Mouse (Mus musculus) neural tube, embryonic 11.5 days (tissue): ENCODE data around the gene Pla2g2e. TPM values are rescaled to one million over a fixed set of nuclear protein-coding genes. Genes with fewer than 3 reads are reported as not detected.
"Not testable (repeated sequence)": the region's sequence is repeated elsewhere in the genome, so short reads cannot be mapped to it uniquely, and the experiment has no call there.

Source experiments
- ATAC-seq: fragments of 200-750 bp; cut with Nextera tagmentation; 2 replicates; pipeline ENCODE4 v1.8.0; 2017; ENCODE audit warnings: moderate number of reproducible peaks, mild to moderate bottlenecking, moderate TSS enrichment, moderate library complexity; ENCODE audit not compliant: insufficient read depth, low FRiP score, low TSS enrichment
- DNase-seq: peaks from one replicate; pipeline ENCODE4 v3.0.0-alpha.2; 2015; ENCODE audit warnings: low spot score
- H3K27ac ChIP-seq: fragments of 300-500 bp; sonication (generic); 2 replicates; pipeline ENCODE4 v1.5.1; 2014; ENCODE audit warnings: low read depth, mild to moderate bottlenecking, low read length
- H3K27me3 ChIP-seq: fragments of 300-500 bp; sonication (generic); 2 replicates; pipeline ENCODE4 v1.6.1; 2014; ENCODE audit warnings: mild to moderate bottlenecking, low read length, mixed read lengths; ENCODE audit not compliant: control insufficient read depth, insufficient read depth
- H3K36me3 ChIP-seq: fragments of 300-500 bp; sonication (generic); 2 replicates; pipeline ENCODE4 v1.6.1; 2014; ENCODE audit warnings: mild to moderate bottlenecking, low read length, moderate library complexity, mixed read lengths; ENCODE audit not compliant: control insufficient read depth, insufficient read depth
- H3K4me1 ChIP-seq: fragments of 300-500 bp; sonication (generic); 2 replicates; pipeline ENCODE4 v1.6.1; 2014; ENCODE audit warnings: low read length, mixed read lengths; ENCODE audit not compliant: control insufficient read depth, insufficient read depth
- H3K4me2 ChIP-seq: fragments of 300-500 bp; sonication (generic); 2 replicates; pipeline ENCODE4 v1.6.1; 2014; ENCODE audit warnings: low read depth, mild to moderate bottlenecking, moderate library complexity
- H3K4me3 ChIP-seq: fragments of 300-500 bp; sonication (generic); 2 replicates; pipeline ENCODE4 v1.5.1; 2014; ENCODE audit warnings: low read depth, low read length
- H3K9ac ChIP-seq: fragments of 300-500 bp; sonication (generic); 2 replicates; pipeline ENCODE4 v1.6.1; 2014; ENCODE audit warnings: mild to moderate bottlenecking, low read length
- H3K9me3 ChIP-seq: fragments of 300-500 bp; sonication (generic); 2 replicates; pipeline ENCODE4 v1.6.1; 2016; ENCODE audit warnings: low read length; ENCODE audit not compliant: control insufficient read depth
- WGBS: fragments of 180-500 bp; shearing (Covaris S2); extraction: QIAGEN DNeasy Blood & Tissue Kit; methylation state at CpG from one replicate; pipeline ENCODE4 v1.1.7; 2014; 5-methylcytosine and 5-hydroxymethylcytosine counted together
- polyA plus RNA-seq: library from polyadenylated mRNA; unstranded; fragments of >200 nt; fragmentation: Nextera tagmentation; extraction: Ambion mirVana; gene quantifications from 2 replicates; pipeline ENCODE4 v1.2.1, GENCODE M21; 2014

Gene Pla2g2e
- polyA plus RNA-seq, 1 experiment from 2014 or later = not detected

DNA sequence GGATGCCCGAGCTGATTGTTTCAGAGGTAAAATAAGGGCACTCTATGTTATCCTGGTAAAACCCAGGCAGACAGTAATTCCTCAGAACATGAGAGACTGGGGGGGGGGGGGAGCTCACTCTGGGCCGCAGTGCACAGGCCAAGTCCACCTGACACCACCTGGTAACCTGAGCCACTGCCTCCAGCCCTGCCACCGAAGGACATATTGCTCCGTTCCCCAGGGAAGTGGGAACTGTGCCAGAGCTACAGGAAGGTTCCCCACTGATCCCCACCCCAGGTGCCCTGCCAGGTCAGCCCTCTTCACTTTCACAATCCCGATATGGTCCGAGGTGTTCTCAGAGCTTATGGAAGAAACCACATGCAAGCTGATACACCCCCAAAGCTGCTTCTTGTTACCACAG is 14.9 kb downstream of the Pla2g2e start:
- H3K4me1 ChIP-seq = no peaks in the 10 kb centered on the region
- WGBS = 82% methylated on average over 5 of the region's 6 CpGs
- H3K4me3 ChIP-seq = no peak overlapping the region
- H3K9me3 ChIP-seq = no peaks in the 10 kb centered on the region
- ATAC-seq = no peak
- no peaks in the 10 kb centered on the region for H3K27me3 ChIP-seq
- peaks cover 2% of the 10 kb centered on the region; the same call in 1 of the 2 replicates for H3K36me3 ChIP-seq
- no peak for DNase-seq
- H3K9ac ChIP-seq = no peak overlapping the region
- H3K4me2 ChIP-seq = no peak overlapping the region
- H3K27ac ChIP-seq = no peak overlapping the region

DNA sequence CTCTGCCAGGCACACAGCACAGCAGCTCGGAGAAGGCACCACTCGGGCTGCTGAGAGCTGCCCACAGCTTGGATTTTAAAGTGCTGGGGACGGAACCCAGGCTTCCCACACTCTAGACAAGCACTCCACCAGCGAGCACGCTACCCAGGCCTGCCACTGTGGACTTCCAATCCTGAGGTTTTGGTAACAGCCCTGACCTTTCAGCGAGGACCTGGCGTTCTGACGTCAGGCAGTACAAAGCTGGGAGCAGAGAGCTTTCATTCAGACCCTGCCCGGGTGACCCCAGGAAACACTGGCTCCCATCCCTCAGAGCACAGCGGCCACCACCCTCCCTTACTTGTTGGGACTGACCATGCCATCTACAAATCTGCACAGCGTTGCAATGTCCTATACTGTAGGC is 16.0 kb downstream of the Pla2g2e start:
- not testable (repeated sequence) for H3K4me1 ChIP-seq, H3K4me2 ChIP-seq, H3K9ac ChIP-seq, H3K4me3 ChIP-seq, H3K9me3 ChIP-seq, H3K27me3 ChIP-seq, H3K36me3 ChIP-seq, H3K27ac ChIP-seq, ATAC-seq, DNase-seq
- WGBS = 91% methylated on average over 11 of the region's 11 CpGs

DNA sequence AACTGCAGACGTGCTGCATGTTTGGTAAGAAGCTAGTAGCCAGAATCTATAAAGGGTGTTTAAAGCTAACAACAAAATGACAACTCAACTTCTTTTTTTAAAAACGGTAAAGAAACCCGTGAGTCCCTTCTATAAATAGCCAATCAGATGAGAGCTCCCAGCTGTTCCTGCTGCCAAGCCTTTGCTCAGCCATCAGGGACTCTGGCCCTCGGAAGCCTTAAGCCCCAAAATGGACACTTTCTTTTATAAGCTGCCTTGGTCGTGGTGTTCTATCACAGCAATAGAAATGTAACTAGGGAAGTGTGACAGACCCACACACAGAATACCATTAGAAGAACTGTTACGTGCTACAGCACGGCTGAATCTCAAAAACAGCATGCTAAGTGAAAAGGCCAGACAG is 21.6 kb downstream of the Pla2g2e start:
- H3K4me1 ChIP-seq = no peaks in the 10 kb centered on the region
- H3K4me2 ChIP-seq = no peak overlapping the region
- no peak overlapping the region for H3K4me3 ChIP-seq
- no peaks in the 10 kb centered on the region for H3K9me3 ChIP-seq
- no peak for DNase-seq
- no peak for ATAC-seq
- 87% methylated on average over 7 of the region's 7 CpGs for WGBS
- H3K9ac ChIP-seq = no peak overlapping the region
- no peak overlapping the region for H3K27ac ChIP-seq
- H3K27me3 ChIP-seq = no peaks in the 10 kb centered on the region
- H3K36me3 ChIP-seq = peaks cover 5% of the 10 kb centered on the region

DNA sequence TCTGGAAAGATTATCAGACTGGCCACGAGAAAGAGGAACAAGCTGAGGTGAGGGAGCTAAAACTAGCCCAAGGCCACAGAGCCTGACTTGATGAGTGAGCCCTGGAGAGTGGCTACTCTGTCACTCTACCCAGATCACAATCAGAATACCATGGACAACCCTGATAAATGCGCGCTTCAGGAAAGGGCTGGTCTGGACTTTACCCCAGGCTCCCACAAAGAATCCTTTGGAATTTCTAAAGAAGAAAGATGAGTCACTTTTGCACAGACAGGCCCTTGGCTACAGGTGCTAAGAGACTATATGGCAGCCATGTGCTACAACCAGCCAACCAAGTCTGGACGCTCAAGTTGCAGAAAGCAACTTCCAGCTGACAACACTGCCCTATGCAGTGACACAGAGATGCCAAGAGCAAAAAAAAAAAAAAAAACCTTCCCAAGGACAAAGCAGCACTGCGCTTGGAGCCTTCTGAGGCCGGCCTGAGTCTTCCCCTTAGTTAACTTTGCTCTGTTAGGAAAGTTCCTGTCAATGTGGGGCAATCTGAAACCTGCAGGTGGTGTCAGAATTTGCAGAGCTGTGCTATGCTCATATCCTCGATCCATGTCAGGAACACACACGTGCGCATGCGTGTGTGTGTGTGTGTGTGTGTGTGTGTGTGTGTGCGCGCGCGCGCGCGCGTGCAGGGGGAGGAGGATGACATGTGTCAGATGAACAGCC is 28.0 kb downstream of the Pla2g2e start:
- DNase-seq (no peak), ATAC-seq (no peak)
- Histone ChIP-seq H3K4me3 (no peak overlapping the region), H3K9me3 (no peaks in the 10 kb centered on the region), H3K36me3 (peaks cover 13% of the 10 kb centered on the region), H3K4me2 (no peak overlapping the region), H3K27ac (no peak overlapping the region), H3K4me1 (no peaks in the 10 kb centered on the region), H3K9ac (no peak overlapping the region), H3K27me3 (no peaks in the 10 kb centered on the region)
- WGBS = 97% methylated on average over 18 of the region's 18 CpGs

DNA sequence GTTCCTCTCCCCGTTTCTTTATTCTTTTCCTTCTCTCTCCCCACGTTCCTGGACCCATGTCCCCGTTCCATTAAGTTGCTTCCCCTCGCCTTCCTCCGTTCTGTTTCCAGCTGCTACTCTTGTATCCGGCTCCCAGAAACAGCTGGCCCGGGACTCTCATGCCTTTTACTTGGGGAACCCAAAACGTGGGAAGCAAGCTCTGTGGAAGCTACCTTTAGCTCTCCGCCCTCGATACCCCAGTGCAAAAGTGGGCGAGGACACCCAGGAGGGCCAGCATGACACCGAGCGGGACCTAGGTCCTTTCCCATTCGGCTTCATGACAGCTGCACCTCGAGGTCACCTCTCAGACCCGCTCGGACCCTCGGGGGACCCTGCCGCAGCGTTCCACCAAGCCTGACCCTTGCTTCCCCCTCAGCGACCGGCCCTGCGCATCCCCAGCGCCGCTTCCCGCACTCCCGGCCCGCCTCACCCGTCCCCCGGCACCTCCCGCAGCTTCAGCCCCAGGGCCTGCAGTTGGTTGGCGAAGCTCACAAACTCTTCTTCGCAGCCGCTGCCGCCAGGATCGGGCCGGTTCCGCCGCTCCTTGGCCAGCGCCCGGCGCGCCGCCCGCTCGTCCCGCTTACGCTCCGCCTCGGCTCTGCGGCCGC is 35.5 kb downstream of the Pla2g2e start:
- peak overlapping the region; percentile 95 for H3K4me3 ChIP-seq
- peak overlapping the region; percentile 84 for H3K9ac ChIP-seq
- DNase-seq = no peak
- WGBS = under 1% methylated on average over 52 of the region's 52 CpGs
- no peaks in the 10 kb centered on the region for H3K36me3 ChIP-seq
- peaks cover 4% of the 10 kb centered on the region for H3K4me1 ChIP-seq
- ATAC-seq = peak; percentile 31; the same call in 1 of the 2 replicates
- peak overlapping the region; percentile 54 for H3K27ac ChIP-seq
- H3K27me3 ChIP-seq = no peaks in the 10 kb centered on the region
- peak overlapping the region; percentile 93 for H3K4me2 ChIP-seq
- H3K9me3 ChIP-seq = no peaks in the 10 kb centered on the region

DNA sequence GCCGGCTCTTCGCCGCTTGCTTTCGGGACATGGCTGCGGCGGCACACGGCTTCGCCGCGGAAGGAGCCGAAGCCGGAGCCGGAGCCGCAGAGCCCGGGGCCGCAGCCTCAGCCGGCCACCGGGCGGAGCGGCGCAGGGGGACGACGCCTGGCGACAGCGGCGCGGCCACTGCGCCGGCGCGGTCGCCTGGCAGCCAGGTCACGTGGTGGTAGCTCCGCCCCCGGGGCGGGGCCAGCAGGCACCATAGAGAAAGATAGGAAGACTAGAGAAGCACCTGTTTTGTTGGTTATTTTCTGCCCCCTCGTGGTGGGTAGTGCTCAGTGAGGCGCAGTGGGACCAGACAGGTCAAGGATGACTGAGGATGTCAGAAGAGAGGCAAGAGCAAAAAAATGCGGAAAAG is 36.1 kb downstream of the Pla2g2e start, which contains the start of gene Otud3:
Gene Otud3 (minus strand): TSS at position 149 of the 400 bp plus-strand sequence.
- no peaks in the 10 kb centered on the region for H3K36me3 ChIP-seq
- WGBS = 1% methylated on average over 39 of the region's 39 CpGs
- DNase-seq (peak; percentile 98), ATAC-seq (peak; percentile 95)
- H3K9me3 ChIP-seq = no peaks in the 10 kb centered on the region
- H3K4me2 ChIP-seq = peak within 1 kb of the TSS; percentile 93
- no peaks in the 10 kb centered on the region for H3K27me3 ChIP-seq
- H3K9ac ChIP-seq = peak within 1 kb of the TSS; percentile 84
- peak within 1 kb of the TSS; percentile 95 for H3K4me3 ChIP-seq
- H3K27ac ChIP-seq = peak within 1 kb of the TSS; percentile 54
- H3K4me1 ChIP-seq = peaks cover 4% of the 10 kb centered on the region

DNA sequence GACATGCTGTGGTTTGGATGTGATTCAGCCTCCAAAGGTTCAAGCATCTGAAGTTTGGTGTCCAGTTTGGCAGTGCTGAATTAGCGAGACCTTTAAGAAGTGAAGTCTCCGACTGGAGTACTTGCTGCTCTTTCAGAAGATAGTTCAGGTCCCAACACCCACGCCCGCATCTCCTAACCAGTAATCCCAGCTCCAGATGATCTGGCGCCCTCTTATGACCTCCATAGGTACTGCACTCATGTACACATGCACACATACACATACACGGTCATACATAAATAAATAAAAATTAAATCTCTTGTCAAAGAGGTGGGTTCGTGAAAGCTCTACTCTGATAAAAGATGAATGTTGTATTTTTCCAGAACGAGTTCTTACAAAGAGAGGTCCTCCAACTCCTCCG is 39.5 kb downstream of the Pla2g2e start:
- Histone ChIP-seq H3K9me3 (no peaks in the 10 kb centered on the region), H3K4me2 (no peak overlapping the region), H3K4me1 (peaks cover 4% of the 10 kb centered on the region; the same call in 1 of the 2 replicates), H3K27ac (no peak overlapping the region), H3K4me3 (no peak overlapping the region), H3K27me3 (no peaks in the 10 kb centered on the region), H3K36me3 (no peaks in the 10 kb centered on the region), H3K9ac (no peak overlapping the region)
- DNase-seq (no peak), ATAC-seq (no peak)
- 84% methylated on average over 9 of the region's 9 CpGs for WGBS

DNA sequence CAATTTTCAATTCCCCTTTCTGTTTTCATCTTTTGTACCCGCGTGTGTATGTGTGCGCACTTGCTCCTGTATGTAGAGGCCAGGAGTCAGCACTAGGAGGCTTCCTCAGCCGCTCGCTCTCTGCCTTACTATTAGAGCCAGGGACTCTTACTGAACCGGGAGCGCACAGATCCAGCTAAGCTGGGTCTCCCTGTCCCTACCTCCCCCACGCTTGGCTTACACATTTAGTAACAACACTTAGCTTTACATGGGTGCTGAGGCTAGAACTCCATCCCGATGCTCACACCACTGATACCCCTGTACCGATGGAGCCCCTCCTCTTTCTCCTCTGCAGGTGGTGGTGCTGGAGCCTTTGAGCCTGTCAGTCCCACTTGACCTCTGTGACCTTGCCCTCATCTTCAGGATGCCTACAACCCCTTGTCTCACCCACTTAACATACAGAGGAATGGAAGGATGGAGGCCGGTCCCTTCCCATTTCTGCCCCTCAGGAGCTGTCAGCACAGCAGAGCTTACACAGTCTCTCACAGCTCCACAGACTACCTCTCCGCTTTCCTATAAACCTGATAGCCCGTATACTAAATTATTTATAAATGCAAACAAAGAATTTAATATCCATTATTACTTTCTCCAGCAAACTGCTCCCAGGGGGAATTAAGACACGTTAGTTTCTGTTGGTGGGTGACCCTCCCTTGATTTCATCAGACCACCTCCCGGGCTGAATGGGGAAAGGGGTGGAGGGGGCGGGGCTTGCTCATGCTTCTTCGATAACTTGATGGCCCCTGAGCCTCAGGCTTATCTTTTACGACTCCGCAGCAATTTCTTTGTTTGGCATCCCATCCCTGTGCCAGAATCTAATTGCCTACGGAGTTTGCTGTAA is 43.8 kb downstream of the Pla2g2e start:
- no peaks in the 10 kb centered on the region for H3K27me3 ChIP-seq
- no peak overlapping the region for H3K9ac ChIP-seq
- peak overlapping the region; percentile 31 for H3K4me2 ChIP-seq
- no peaks in the 10 kb centered on the region for H3K4me1 ChIP-seq
- no peak for ATAC-seq
- WGBS = 40% methylated on average over 20 of the region's 20 CpGs
- no peaks in the 10 kb centered on the region for H3K36me3 ChIP-seq
- no peak overlapping the region for H3K27ac ChIP-seq
- H3K4me3 ChIP-seq = no peak overlapping the region
- no peaks in the 10 kb centered on the region for H3K9me3 ChIP-seq
- DNase-seq = no peak
